Mouse (Mus musculus): ENCODE measurements around the gene Haus4. TPM values are rescaled to one million over a fixed set of nuclear protein-coding genes. Genes with fewer than 3 reads are reported as not detected.

The Haus4 gene
- polyA plus RNA-seq, 1 experiment from 2014 or later, result 34.1 TPM

- no peak for ATAC-seq (ENCODE audit: insufficient read depth)
- Histone ChIP-seq H3K9ac (no peak overlapping the region), H3K4me2 (no peak overlapping the region)
Measured at GRCm38 (mm10) chr14:54528446-54529111, 25.8 kb downstream of the Haus4 start.

DNA sequence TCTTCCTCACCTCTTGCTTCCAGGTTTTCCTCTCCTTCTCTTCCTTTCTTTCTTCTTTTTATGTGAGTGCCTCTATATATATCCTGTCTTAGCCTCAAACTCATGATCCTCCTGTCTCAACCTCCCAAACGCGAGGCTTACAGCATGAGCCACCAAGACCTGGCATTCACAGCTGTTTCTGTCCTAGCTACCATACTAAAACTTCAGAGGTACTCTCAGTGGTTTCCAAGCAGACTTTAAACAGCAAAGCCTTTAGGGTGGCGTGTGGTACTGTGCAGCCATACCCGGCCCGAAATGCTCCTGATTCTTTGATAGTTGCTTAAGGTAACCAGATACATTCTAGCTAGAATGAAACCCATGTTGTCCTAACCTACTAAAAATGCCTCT is 26.4 kb downstream of the Haus4 start:
- Histone ChIP-seq H3K9ac (no peak overlapping the region), H3K4me1 (replicated peaks) (peaks cover 15% of the 10 kb centered on the region), H3K27me3 (peaks cover 30% of the 10 kb centered on the region), H3K9me3 (replicated peaks) (no peaks in the 10 kb centered on the region), H3K4me3 (replicated peaks) (no peak overlapping the region), H3K27ac (replicated peaks) (no peak overlapping the region), H3K4me2 (no peak overlapping the region), H3K36me3 (replicated peaks) (no peaks in the 10 kb centered on the region)
- ATAC-seq (ENCODE audit: insufficient read depth), result no peak
- 19% methylated on average over 5 of the region's 5 CpGs for WGBS (ENCODE audit: insufficient replicate concordance)

More at GRCm38 (mm10) chr14:54528446-54529111, 25.8 kb downstream of the Haus4 start:
- Histone ChIP-seq H3K27ac (replicated peaks) (no peak overlapping the region), H3K4me1 (replicated peaks) (peaks cover 15% of the 10 kb centered on the region), H3K4me3 (replicated peaks) (no peak overlapping the region), H3K27me3 (peaks cover 30% of the 10 kb centered on the region), H3K9me3 (replicated peaks) (no peaks in the 10 kb centered on the region), H3K36me3 (replicated peaks) (no peaks in the 10 kb centered on the region)
- WGBS (ENCODE audit: insufficient replicate concordance), result 13% methylated on average over 17 of the region's 17 CpGs

GRCm38 (mm10) chr14:54527227-54528006 is 27.0 kb downstream of the Haus4 start:
- peak overlapping the region; percentile 46 for H3K4me2 ChIP-seq
- peaks cover 30% of the 10 kb centered on the region for H3K27me3 ChIP-seq
- H3K9me3 ChIP-seq (replicated peaks), result no peaks in the 10 kb centered on the region
- ATAC-seq (ENCODE audit: insufficient read depth), result no peak
- peak overlapping the region; percentile 18 for H3K4me3 ChIP-seq (replicated peaks)
- peaks cover 15% of the 10 kb centered on the region for H3K4me1 ChIP-seq (replicated peaks)
- H3K36me3 ChIP-seq (replicated peaks), result no peaks in the 10 kb centered on the region
- WGBS (ENCODE audit: insufficient replicate concordance), result 3% methylated on average over 18 of the region's 18 CpGs
- no peak overlapping the region for H3K27ac ChIP-seq (replicated peaks)
- no peak overlapping the region for H3K9ac ChIP-seq

DNA sequence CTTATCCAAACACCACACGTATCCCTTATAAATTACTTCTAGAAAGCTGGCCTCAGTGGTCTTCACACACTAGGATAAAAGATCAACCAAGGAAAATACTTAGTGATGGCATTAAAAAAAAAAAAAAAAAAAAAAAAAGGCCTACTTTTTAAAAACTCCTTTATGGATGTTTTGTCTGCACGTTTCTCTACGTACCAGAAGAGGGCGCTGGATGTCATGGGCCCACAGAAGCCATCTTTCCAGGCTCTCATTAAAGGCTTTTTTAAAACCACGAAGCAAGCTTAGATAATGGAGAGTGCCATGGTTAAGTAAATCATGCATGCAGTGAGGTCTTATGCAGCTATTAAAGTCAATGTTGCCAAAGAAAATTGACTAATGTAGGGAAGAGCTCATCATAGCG is 30.8 kb downstream of the Haus4 start:
- Histone ChIP-seq H3K4me2 (no peak overlapping the region), H3K9ac (no peak overlapping the region), H3K36me3 (replicated peaks) (no peaks in the 10 kb centered on the region), H3K27me3 (peaks cover 30% of the 10 kb centered on the region), H3K4me3 (replicated peaks) (no peak overlapping the region), H3K4me1 (replicated peaks) (peaks cover 13% of the 10 kb centered on the region), H3K27ac (replicated peaks) (no peak overlapping the region), H3K9me3 (replicated peaks) (no peaks in the 10 kb centered on the region)
- ATAC-seq (ENCODE audit: insufficient read depth), result no peak
- 33% methylated on average over 6 of the region's 6 CpGs for WGBS (ENCODE audit: insufficient replicate concordance)

GRCm38 (mm10) chr14:54516710-54517310 is 37.6 kb downstream of the Haus4 start:
- ATAC-seq (ENCODE audit: insufficient read depth), result no peak; the same call in 1 of the 2 replicates
- H3K9ac ChIP-seq, result peak overlapping the region; percentile 74
- peaks cover 7% of the 10 kb centered on the region; the same call in 1 of the 2 replicates for H3K27me3 ChIP-seq
- peak overlapping the region; percentile 85 for H3K4me2 ChIP-seq
- peak overlapping the region; percentile 64 for H3K27ac ChIP-seq (replicated peaks)
- H3K4me1 ChIP-seq (replicated peaks), result peaks cover 27% of the 10 kb centered on the region
- 2% methylated on average over 17 of the region's 17 CpGs for WGBS (ENCODE audit: insufficient replicate concordance)
- H3K4me3 ChIP-seq (replicated peaks), result peak overlapping the region; percentile 79
- no peaks in the 10 kb centered on the region for H3K9me3 ChIP-seq (replicated peaks)
- H3K36me3 ChIP-seq (replicated peaks), result peaks cover 33% of the 10 kb centered on the region

DNA sequence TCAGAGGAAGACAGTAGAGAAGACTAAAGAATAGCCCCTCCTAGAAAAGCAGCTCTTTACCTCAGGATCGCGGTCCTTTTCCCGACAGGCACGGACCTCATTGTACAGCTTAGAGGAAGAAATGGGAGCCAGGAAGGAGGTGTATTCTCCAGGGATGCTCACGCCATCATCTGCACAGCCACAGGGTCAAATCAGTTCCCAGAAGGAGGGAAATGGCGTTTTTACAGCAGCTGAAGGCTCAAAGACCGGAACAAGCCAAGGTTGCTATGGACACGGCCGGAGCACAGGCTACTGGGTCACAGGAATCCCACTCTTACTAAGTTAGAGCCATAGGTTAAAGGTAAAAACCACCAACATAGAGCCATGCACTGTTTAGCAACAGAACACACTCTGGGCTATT is 44.6 kb downstream of the Haus4 start:
- no peaks in the 10 kb centered on the region for H3K9me3 ChIP-seq (replicated peaks)
- ATAC-seq (ENCODE audit: insufficient read depth), result no peak
- H3K27ac ChIP-seq (replicated peaks), result no peak overlapping the region
- H3K4me3 ChIP-seq (replicated peaks), result no peak overlapping the region
- no peak overlapping the region for H3K4me2 ChIP-seq
- WGBS (ENCODE audit: insufficient replicate concordance), result 85% methylated on average over 9 of the region's 9 CpGs
- H3K27me3 ChIP-seq, result no peaks in the 10 kb centered on the region
- H3K9ac ChIP-seq, result no peak overlapping the region
- H3K36me3 ChIP-seq (replicated peaks), result peaks cover 79% of the 10 kb centered on the region
- no peaks in the 10 kb centered on the region for H3K4me1 ChIP-seq (replicated peaks)

DNA sequence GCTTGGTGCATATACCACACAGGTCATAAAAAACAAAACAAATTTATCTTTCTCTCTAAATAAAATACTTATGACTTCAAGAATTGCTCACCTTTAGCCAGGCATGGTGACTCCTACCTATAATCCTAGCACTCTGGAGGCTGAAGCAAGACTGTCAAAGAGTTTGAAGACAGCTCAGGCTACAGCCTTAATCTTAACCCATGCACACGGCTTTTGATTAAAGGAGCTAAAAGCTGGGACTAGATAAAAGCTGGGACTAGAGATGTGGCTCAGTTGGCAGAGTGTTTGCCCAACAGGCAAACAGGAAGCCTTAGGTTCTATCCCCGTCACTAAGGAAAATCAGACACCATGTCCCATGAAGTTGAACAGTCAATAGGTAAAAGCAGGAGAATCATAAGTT is 51.3 kb downstream of the Haus4 start:
- H3K27ac ChIP-seq (replicated peaks), result no peak overlapping the region
- ATAC-seq (ENCODE audit: insufficient read depth), result no peak

DNA sequence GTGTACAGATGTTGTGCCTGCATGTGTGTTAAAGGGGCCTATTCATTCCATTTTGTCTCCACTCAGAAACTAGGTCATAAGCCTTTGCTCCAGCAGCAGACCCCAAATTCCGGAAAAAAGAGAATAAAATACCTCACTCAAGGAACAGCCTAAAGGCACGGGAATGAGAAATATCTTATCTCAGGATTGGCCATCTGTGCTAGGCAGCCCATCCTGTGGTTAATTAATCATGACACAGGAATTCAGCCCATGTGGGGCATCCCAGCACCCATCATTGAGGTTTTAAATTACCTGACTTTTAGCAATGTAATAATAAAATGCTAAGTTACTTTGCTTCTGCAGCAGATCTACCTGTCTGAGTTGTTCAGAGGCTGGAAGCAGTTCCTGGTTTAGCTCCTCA is 53.1 kb downstream of the Haus4 start:
- Histone ChIP-seq H3K27me3 (no peaks in the 10 kb centered on the region), H3K4me3 (replicated peaks) (no peak overlapping the region), H3K9me3 (replicated peaks) (no peaks in the 10 kb centered on the region), H3K9ac (no peak overlapping the region), H3K4me1 (replicated peaks) (no peaks in the 10 kb centered on the region), H3K27ac (replicated peaks) (no peak overlapping the region), H3K4me2 (no peak overlapping the region), H3K36me3 (replicated peaks) (no peaks in the 10 kb centered on the region)
- no peak for ATAC-seq (ENCODE audit: insufficient read depth)
- WGBS (ENCODE audit: insufficient replicate concordance), result 30% methylated on average over 2 of the region's 2 CpGs

More for the DNA sequence above, 51.3 kb downstream of the Haus4 start:
- H3K36me3 ChIP-seq (replicated peaks), result peaks cover 15% of the 10 kb centered on the region
- H3K4me3 ChIP-seq (replicated peaks), result no peak overlapping the region
- H3K4me2 ChIP-seq, result no peak overlapping the region
- no peaks in the 10 kb centered on the region for H3K4me1 ChIP-seq (replicated peaks)
- H3K27me3 ChIP-seq, result no peaks in the 10 kb centered on the region
- WGBS (ENCODE audit: insufficient replicate concordance), result 29% methylated on average over 2 of the region's 2 CpGs
- no peak overlapping the region for H3K9ac ChIP-seq
- no peaks in the 10 kb centered on the region for H3K9me3 ChIP-seq (replicated peaks)

- WGBS (ENCODE audit: insufficient replicate concordance), result 55% methylated on average over 2 of the region's 2 CpGs
- H3K4me3 ChIP-seq (replicated peaks), result no peak overlapping the region
- ATAC-seq (ENCODE audit: insufficient read depth), result no peak
- H3K4me1 ChIP-seq (replicated peaks), result no peaks in the 10 kb centered on the region
- no peak overlapping the region for H3K9ac ChIP-seq
- no peaks in the 10 kb centered on the region for H3K27me3 ChIP-seq
- no peak overlapping the region for H3K27ac ChIP-seq (replicated peaks)
- H3K4me2 ChIP-seq, result no peak overlapping the region
- H3K9me3 ChIP-seq (replicated peaks), result no peaks in the 10 kb centered on the region
- no peaks in the 10 kb centered on the region for H3K36me3 ChIP-seq (replicated peaks)
Measured at GRCm38 (mm10) chr14:54499330-54499729, 55.1 kb downstream of the Haus4 start.

- H3K27me3 ChIP-seq, result no peaks in the 10 kb centered on the region
- H3K4me2 ChIP-seq, result no peak overlapping the region
- H3K36me3 ChIP-seq (replicated peaks), result no peaks in the 10 kb centered on the region
- no peak overlapping the region for H3K27ac ChIP-seq (replicated peaks)
- H3K9me3 ChIP-seq (replicated peaks), result no peaks in the 10 kb centered on the region
- H3K4me3 ChIP-seq (replicated peaks), result no peak overlapping the region
- 0 out of 2 replicates have a peak, but pooled peaks cover 6% of the 10 kb centered on the region for H3K4me1 ChIP-seq (replicated peaks)
- ATAC-seq (ENCODE audit: insufficient read depth), result no peak
- no peak overlapping the region for H3K9ac ChIP-seq
- WGBS (ENCODE audit: insufficient replicate concordance), result 75% methylated on average over 14 of the region's 14 CpGs
Measured at GRCm38 (mm10) chr14:54496706-54497105, 57.7 kb downstream of the Haus4 start.

DNA sequence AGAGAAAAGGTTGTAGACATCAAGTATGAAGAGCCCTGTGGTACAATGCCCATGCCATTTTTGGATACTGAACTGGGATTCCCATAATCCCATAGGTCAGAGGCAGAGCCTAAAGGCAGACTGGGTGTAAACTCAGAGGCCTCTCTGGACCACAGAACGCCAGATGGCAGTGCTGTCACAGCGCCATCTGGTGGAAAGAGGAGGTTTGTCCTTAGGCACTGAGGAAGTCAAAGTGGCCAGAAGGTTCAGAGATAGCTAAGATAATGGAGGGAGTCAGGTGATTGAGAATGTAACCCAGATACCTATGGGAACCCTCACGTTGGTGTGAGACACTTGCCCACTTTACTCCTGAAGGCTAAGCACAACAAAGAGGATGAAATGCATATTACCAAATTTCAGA is 60.2 kb downstream of the Haus4 start:
- no peaks in the 10 kb centered on the region for H3K27me3 ChIP-seq
- no peak overlapping the region for H3K4me3 ChIP-seq (replicated peaks)
- H3K36me3 ChIP-seq (replicated peaks), result no peaks in the 10 kb centered on the region
- no peak overlapping the region for H3K27ac ChIP-seq (replicated peaks)
- 2% methylated on average over 3 of the region's 3 CpGs for WGBS (ENCODE audit: insufficient replicate concordance)
- ATAC-seq (ENCODE audit: insufficient read depth), result peak; percentile 28; the same call in 1 of the 2 replicates
- no peaks in the 10 kb centered on the region for H3K9me3 ChIP-seq (replicated peaks)
- no peak overlapping the region for H3K4me2 ChIP-seq
- no peak overlapping the region for H3K9ac ChIP-seq
- 0 out of 2 replicates have a peak, but pooled peaks cover 6% of the 10 kb centered on the region for H3K4me1 ChIP-seq (replicated peaks)
